Mouse (Mus musculus): Measurements from ENCODE around the gene Myh14.

Myh14 gene

DNA sequence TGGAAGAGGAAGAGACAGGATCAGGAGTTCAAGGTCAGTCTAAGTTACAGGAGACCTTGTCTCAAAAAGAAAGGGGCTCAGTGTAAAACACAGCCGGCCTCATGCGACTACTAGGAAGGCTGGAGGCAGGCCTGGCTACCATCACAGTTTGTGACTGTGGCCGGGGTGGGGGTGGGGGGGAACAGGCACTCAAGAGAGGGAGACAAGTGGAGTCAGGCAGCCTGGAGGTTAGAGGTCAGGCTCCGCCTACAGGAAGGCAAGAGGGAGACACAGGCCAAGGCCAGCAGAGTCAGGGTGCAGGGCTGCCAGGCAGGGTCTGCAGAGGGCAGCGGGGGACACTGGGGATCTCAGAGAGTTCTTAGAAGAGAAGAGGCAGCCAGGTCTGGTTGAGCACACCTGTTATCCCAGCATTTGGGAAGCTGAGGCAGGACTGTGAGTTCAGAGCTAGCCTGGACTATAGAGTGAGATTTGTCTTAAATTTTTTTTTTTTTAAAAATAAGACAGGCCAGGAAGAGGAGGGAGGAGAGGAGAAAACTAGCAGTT is 73.6 kb downstream of the Myh14 start:
- DNase-seq = no peak

DNA sequence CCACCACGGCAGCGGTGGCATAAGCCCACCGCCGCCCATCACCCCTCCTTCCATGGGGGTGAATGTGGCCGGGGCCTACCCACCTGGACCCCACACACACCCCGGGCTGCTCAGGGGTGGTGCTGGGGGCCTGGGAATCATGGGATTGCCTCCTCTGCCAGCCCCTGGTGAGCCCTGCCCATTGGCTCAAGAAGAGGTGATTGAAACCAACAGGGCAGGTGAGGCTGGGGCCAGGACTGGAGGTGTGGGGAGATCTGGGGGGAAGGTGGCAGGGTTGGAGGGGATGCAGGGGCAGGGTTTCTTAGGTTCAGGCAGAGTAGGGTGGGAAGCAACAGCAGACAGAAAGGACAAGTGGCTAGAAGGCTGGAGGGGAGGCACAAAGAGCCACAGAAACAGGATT is 74.6 kb downstream of the Myh14 start:
- no peak for DNase-seq

DNA sequence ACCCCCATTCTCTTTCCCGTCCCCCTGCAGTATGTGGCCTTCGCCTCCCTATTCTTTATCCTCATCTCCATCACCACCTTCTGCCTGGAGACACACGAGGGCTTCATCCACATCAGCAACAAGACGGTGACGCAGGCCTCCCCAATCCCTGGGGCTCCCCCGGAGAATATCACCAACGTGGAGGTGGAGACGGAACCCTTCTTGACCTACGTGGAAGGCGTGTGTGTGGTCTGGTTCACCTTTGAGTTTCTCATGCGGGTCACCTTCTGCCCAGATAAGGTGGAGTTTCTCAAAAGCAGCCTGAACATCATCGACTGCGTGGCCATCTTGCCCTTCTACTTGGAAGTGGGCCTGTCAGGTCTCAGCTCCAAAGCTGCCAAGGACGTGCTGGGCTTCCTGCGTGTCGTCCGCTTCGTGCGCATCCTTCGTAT is 75.5 kb downstream of the Myh14 start:
- DNase-seq = no peak

DNA sequence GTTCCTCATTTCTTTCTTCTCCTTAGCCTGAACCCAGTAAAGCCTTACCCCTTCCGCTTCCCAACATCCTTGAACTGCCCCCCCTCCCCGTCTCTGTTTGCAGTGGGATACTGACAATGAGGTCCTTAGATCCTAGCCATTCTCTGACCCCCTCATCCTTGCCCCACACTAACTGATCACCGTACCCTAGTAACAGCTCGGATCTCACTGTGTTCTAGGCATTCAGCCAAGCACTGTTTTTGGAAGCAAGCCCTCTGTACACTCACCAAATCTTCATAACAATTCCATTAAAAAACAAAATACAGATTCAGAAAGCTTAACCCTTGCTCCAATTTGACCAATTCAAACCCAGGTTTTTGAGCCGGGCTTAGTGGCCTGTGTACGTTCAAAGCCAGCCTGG is 76.4 kb downstream of the Myh14 start:
- no peak for DNase-seq

DNA sequence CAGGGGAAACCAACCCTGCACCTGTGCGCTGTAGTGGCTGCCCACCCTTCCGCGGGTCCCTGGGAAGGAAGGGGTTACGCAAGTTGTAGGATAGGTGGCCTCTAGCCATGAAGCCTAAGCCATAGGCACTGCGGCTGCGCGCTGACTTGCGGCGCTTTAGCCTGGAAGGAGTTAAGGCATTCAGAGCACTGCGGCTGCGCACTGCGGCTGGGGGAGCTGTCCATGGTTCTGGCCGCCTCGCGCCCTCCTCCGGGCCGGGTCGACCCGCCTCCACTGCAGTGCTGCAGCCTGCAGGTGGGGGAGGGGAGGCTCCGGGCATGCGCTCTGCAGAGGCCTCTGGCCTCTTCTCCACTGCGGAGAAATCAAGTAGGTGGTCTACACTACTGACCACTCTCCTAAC is 76.9 kb downstream of the Myh14 start:
- DNase-seq = peak; percentile 89

DNA sequence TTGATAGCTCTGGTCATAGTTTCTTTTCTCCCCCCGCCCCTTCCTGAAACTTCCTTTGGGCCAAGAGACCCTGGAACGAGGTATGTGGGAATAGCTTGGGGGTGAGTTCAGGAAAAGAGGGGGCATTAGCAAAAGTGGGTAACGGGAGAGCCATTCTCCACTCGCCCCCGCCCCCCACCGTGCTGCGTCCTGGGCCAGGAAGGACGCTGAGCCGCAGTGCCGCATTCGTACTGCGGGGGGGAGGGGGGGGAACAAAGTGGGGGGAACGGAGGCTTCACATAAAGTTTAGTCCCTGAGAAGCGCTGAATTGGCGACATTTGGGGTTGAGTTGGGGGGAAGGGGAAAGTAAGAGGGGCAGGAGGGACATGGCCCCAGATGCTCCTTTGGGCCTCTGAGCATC is 77.6 kb downstream of the Myh14 start:
- no peak for DNase-seq

DNA sequence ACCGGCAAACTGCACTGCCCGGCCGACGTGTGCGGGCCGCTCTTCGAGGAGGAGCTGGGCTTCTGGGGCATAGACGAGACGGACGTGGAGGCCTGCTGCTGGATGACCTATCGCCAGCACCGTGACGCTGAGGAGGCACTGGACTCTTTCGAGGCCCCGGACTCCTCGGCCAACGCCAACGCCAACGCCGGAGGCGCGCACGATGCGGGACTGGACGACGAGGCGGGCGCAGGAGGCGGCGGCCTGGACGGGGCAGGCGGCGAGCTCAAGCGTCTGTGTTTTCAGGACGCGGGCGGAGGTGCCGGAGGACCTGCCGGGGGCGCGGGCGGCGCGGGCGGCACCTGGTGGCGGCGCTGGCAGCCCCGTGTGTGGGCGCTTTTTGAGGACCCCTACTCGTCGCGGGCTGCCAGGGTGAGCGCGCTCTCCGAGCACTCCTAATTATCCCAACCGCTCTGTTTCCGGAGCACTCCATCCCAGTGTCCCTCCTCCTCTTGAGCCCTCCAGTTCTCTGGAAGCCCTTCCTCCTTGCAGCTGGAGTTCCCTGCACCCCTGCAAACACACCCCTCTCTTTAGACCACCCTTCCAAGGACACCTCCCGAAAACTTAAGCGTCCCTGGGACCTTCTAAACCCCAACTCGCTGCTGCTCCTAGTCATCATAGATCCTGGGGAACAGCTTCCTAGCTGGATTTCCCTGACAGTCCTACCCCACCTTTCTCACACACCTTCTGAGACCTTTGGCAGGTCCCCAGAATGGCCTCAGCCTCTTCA is 79.1 kb downstream of the Myh14 start:
- DNase-seq = no peak

DNA sequence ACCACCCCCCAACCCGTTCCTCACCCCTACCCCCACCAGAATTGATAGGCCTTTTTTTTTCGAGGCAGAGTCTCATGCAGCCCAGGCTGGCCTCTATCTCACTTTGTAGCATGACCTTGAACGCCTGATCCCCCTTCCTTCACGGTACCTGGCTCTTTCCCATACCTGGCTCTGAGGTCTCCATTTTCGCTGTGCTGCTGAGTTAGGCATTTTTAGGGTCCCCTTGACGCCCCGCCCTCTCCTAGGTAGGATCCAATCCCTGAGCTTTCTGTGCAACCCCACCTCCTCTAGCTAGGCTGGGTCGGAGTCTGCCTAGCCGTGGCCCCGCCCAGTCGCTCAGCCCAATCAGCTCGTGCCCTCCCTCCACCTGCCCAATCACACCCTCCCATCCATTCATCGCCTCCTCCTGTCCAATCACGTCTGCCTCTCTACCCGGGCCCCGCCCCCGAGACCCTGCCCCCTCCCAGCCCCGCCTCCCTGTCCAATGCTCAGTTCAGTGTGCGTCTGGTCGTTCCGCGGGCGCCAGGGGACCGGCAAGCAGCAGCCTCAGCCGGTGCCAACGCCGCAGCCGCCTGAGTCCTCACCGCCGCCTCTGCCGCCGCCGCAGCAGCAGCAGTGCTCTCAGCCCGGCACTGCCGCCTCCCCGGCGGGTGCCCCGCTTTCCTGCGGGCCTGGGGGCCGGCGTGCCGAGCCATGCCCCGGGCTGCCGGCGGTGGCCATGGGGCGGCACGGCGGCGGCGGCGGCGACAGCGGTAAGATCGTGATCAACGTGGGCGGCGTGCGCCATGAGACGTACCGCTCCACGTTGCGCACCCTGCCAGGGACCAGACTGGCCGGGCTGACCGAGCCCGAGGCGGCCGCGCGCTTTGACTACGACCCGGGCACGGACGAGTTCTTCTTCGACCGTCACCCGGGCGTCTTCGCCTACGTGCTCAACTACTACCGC is 80.0 kb downstream of the Myh14 start, which contains the start of gene Kcnc3:
Gene Kcnc3, plus strand, starts transcription at position 263 of the 946 bp plus-strand sequence.
- peak; percentile 97 for DNase-seq

DNA sequence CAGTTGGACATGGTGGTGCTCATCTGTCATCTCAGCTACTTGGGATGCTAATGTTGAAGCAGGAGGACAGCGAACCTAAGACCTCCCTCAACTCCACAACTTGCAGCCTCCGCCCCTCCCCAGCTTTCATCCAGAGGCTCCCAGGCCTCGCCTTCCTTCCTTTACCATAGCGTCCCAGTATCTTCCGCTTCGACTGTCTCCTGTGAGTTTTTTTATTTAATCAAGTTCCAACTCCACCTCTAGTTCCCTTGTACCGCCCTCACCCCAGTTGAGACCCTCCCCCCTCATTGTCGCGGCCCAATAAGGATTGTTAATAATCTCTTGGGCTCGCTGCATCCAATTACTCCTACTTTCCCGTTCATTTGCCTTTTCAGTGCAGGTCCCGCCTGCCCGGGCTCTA is 80.7 kb downstream of the Myh14 start:
- DNase-seq = no peak

DNA sequence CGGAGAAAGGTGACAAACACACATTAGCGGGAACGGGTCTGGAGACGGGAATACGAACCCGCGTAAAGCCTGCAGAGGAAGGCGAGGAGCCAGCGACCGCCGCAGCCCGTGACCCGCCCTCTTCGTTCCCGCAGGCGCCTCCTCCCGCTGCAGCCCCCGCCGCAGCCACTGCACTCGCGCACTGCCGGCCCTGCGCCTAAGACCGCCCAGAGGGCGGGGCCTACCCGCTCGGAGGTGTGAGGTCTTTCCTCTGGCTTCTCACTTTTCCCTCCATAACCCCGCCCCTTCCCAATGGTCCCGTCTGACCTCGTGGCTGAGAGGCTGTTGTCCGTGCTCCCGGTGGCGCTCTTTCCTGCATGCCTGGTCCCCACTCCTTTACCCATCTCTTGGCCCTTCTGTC is 81.5 kb downstream of the Myh14 start:
- DNase-seq = peak; percentile 88

DNA sequence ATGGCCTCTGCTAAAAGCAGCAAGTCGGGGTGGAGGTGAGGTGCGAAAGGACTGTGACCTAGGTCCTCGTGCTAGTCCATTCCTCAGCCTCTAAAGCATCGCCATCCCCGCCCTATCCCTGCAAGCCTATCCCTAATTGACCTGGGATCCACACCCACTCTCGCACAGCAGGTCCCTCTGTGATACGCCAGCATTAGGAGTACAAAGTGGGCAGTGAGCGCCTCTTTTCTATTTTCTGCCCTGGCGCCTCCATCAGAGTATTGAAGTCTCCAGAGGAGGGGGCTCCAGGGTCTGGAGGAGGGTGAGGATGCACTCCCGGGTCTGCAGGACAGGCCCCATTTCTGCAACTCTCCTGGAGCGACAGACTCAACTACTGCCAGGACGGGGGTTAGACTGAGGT is 82.3 kb downstream of the Myh14 start:
- no peak for DNase-seq

DNA sequence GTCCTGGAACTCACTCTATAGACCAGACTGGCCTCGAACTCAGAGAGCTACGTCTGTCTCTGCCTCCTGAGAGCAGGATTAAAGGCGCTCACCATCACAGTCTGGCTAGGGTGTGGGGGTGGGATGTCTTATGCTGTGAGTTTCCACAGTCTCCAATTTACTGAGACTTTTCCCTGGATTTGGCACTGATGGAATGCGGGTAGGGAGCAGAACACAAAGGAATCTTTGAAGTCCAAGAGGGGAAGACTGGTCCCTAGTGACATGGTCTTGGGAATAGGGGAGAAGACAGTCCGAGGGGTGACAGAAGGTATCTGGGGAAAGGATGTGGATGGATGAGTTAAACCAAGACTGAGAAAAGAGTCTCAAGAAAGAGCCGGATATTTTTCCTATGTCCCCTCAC is 83.0 kb downstream of the Myh14 start:
- DNase-seq = no peak

DNA sequence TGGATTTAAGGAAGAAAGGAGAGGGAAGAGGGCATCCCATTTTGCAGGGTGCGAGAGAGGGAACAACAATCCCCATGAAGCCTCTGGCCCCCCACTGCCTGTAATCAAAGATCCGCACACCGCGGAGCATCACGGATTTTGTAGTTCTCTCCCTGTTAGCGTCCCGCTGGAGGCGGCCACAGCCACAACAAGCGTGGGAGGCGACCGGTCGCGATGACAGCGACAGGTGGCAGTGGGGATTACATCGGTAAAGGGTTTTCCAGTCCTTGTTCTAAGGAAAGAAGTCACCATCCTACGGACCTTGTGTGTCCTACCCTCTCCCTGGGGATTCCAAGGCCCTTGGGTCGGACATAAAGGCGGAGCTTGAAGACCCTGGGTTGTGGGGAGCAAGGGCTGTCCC is 83.7 kb downstream of the Myh14 start:
- peak; percentile 89 for DNase-seq

DNA sequence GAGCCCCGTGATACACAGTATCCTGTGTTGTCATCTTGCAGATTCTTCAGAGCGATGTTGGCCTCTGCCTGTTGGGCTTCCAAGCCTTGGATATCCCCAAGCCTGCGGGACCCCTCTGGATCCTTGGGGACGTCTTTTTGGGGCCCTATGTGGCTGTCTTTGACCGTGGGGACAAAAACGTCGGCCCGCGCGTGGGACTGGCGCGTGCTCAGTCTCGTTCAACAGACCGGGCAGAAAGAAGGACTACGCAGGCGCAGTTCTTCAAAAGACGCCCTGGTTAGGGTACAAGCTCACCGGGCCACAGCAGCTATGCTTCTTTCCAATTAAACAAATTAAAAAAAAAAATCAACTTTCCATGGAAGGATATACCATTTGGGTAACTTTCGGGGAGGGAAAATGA is 84.1 kb downstream of the Myh14 start:
- DNase-seq = peak; percentile 79

DNA sequence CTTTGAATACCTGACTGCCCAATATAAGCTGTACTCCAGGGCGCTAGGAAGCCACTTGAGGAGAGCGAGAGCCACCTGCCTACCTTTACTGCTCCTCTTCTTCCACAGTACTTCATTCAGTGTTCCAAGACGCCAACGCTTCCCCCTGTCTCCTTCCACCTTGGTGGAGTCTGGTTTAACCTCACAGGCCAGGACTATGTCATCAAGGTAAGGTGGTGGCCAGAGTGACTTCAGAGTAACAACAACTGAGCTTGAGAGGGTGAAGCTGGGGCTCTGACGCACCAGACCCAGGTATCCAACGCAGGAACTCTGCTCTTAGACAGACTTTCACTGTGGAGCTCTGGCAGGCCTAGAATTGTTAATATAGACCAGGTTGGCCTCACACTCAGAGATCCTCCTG is 85.0 kb downstream of the Myh14 start:
- DNase-seq = no peak

DNA sequence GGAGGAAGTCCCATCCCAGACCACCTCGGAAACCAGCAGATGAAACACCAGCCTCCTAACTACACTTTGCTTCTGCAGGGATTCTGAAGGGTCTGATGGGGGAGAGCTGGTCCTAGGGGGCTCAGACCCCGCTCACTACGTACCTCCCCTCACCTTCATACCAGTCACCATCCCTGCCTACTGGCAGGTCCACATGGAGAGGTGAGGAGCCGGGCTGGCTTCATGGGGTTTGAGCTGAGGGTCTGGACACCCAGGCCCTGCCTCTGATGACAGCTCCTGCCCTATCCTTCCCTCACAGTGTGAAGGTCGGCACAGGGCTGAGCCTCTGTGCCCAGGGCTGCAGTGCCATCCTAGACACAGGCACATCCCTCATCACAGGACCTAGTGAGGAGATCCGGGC is 85.7 kb downstream of the Myh14 start:
- DNase-seq = no peak

DNA sequence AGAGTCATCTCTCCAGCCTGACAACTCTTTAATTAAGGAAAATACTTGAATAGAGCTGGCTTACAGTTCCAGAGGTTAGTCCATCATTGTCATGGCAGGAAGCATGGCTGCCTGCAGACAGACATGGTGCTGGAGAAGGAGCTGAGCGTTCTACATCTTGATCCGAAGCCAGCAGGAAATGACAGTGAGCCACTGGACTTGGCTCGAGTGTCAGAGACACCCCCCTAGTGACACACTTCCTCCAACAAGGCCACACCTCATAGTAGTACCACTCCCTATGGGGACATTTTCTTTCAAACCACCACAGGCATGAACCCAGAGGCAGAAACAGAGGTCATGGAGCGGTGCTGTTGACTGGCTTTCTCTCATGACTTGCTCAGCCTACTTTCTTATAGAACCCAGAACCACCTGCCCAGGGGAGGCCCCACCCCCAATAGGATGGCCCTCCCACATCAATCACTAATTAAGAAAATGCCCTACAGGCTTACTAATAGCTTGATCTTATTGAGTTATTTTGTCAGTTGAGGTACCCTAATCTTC is 86.3 kb downstream of the Myh14 start:
- no peak for DNase-seq

DNA sequence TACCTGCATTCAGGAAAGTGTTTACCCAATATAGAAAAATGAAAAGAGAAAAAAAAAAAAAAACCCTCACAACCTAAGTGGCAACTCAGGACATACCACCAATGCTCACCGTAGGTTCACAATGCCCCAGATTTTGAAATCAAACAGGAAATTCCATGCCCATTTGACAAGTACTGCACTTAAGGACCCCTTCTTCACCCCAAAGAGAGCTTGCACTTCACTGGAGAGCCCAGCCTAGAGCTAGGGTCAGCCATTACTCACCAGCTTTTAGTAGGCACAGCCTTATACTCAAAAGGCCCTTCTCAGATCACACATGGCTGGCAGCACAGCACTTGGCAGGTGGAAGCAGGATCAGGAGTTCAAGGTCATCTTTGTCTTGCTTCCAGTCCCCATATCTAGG is 87.5 kb downstream of the Myh14 start:
- DNase-seq = no peak

DNA sequence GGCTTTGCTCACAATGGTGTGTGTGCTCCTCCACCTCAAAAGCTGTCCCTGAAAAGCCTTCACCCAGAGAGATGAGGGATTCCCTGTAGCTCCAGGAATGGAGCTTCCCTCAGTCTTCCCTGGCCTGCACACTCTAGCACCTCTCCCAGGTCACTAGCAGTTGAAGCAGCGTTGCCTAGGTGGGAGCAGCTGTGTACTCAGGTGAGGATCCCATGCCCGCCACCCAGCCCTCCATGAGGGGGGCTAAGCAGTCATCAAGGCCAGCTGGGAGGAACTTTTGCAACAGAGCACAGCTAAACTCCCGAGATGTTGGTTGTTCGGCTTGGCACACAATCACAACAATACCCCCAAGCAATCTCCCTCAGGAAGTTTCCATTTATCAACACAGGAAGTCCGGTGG is 87.9 kb downstream of the Myh14 start:
- DNase-seq = no peak

DNA sequence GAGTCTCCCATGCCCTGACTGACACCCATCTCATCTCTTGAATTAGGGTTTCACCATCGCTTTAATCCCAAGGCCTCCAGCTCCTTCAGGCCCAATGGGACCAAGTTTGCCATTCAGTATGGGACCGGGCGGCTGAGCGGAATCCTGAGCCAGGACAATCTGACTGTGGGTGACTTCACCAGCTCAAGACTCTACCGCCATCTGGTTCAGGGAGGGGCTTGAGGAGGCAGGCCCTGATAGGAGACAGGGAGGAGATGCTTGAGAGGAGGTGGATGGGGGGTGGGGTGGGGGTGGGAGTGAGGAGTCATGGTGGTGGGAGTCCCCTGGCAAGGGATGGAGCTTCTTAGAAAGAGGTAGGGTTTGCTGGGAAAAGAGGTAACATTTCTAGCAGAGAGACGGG is 89.0 kb downstream of the Myh14 start:
- DNase-seq = no peak

DNA sequence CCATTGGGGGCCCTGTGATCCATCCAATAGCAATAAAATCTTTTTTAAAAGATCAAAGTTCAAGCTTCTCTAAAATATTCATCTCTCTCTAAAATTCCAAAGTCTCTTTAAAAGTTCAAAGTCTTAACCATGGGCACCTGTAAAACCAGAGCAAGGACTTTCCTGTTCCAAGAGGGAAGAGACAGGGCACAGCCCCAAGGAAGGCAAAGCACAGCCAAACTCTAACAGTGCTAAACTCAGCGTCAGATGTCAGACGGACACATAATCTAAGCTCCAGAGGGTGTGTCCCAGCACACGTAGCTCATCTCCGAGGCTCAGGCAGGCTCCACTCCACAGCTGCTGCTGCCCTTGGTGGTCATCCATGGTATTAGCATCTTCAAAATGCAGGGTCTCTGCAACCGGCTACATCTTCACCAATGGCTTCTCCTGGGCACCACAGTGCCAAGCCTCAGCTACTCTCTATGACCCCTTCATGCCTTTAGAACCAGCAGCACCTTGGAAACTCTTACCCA is 94.3 kb downstream of the Myh14 start:
- no peak for DNase-seq

DNA sequence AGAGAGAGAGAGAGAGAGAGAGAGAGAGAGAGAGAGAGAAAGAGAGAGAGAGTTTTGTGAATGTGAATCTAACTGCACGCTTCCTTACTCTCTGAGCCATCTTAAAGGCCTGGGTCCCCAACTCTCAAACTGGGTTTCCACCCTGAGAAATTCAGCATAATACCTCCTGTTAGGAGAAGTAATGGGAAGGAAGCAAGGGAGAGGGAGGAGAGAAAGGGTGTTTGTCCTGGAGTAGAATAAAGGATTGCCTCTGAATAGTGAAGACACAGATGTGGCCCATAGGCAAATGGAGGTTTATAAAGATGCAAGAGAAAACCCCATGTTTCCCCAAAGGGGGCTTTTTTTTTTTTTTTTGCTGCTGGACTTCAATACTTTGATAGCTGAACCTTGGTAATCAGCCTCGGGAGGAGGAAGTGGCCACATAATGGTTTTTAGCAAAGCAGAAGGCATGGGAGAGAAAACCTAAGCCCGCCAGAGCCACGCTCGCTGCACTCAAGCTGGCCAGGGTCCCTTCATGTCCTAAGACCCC is 97.6 kb downstream of the Myh14 start:
- no peak for DNase-seq

DNA sequence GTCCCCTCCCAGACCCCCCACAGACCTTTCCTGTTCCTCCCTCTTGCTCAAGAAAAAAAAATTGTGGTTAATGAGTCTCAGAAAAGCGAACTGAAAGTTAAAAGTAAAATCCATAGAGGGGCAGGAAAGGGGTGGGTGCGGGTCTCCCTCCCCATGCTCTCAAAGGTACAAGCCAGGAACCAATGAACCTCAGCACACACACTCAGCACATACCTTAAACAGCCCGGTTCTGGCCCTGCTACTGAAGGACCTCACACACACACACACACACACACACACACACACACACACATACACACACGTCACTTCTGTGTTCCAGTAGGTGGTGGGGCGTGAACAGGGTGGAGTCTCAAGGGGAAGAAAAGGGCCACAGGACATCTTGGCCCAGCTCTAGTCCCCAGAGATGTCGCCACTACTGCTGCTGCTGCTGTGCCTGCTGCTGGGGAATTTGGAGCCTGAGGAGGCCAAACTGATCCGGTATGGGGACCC is 98.4 kb downstream of the Myh14 start, which contains the start of gene Napsa:
Gene Napsa, plus strand, starts transcription at position 168 of the 489 bp plus-strand sequence.
- DNase-seq = no peak
